ENCODE assay signal across 9 mouse cellular contexts in the genomic region with DNA sequence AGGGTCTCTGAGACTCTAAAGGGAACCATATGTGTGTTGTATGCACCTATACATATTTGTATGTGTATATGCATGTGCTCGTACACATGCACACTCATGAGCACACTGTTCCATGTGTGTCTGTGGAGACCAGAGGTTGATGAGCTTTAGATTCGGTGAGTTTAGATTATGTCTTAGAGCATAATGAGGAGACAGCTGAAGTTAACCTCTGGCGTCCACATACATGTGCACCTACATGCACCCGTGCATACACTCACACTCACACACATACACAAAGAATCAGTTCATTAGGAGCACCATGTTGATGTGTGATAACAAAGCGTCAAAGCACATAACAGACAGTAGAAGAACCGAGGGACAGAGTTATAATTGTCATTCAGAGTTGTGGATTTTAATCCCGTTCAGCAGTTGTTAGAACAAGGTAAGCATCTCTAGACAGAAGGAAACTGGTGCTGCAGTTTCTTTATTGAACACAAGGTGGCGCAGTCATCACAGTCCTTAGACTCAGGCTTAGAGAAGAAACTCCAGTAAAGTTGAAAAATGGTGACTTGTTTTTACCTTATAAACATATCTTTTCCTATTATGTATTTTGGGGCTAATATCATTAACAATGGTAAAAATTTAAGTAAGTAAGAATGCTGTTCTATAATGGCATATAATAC. TPM values are rescaled to one million over a fixed set of nuclear protein-coding genes. Genes with fewer than 3 reads are reported as not detected.
A peak's percentile ranks its signal among the peaks of the same experiment; 100 is the strongest.
DNase-seq lines count a peak whose midpoint lies in the region; ATAC-seq lines count a peak whose summit lies in the region.
"Had no signal": no experiment of that assay in that cellular context is flagged by ENCODE, and none has a peak within 500 bp of the region (broad histone marks: within the 10 kb centered on the region; RNA-seq: fewer than 3 reads in every experiment).

No protein-coding gene starts in this region.

- no peaks in the 10 kb centered on the region for H3K27me3 ChIP-seq in heart, embryonic 10.5 days (ENCODE audit: insufficient read depth, poor library complexity, severe bottlenecking)
- no peaks in the 10 kb centered on the region for H3K27me3 ChIP-seq in forebrain, embryonic 15.5 days
- no peaks in the 10 kb centered on the region for H3K27me3 ChIP-seq in midbrain, embryonic 13.5 days

- ATAC-seq in forebrain, embryonic 15.5 days (replicated peaks), result peak; percentile 73
- ATAC-seq in midbrain, embryonic 13.5 days, result peak; percentile 74

- H3K27ac ChIP-seq in heart, embryonic 10.5 days, result no peak overlapping the region
- H3K27ac ChIP-seq in forebrain, embryonic 15.5 days (replicated peaks), result no peak overlapping the region
- no peak overlapping the region for H3K27ac ChIP-seq in midbrain, embryonic 13.5 days
- H3K27ac ChIP-seq: macrophage had no signal

- no peak overlapping the region for H3K9ac ChIP-seq in forebrain, embryonic 15.5 days (replicated peaks)
- no peak overlapping the region for H3K9ac ChIP-seq in midbrain, embryonic 13.5 days (replicated peaks)

- no peak overlapping the region for H3K4me3 ChIP-seq in heart, embryonic 10.5 days
- H3K4me3 ChIP-seq in forebrain, embryonic 15.5 days, result no peak overlapping the region
- no peak overlapping the region for H3K4me3 ChIP-seq in midbrain, embryonic 13.5 days (replicated peaks)

- intact Hi-C loops in heart, postnatal 10 days (cut with DNase I), result loop anchor here (2.0 to 5.0 kb wide), 2 partner anchors 115 to 221 kb away; a partner anchor contains a TSS
- intact Hi-C loops in left cerebral cortex, postnatal 36 days (cut with DNase I), result loop anchor here (1.0 to 10.0 kb wide), 2 partner anchors 221 to 433 kb away; no protein-coding TSS in a partner anchor

- no peaks in the 10 kb centered on the region for H3K36me3 ChIP-seq in heart, embryonic 10.5 days
- peaks cover 7% of the 10 kb centered on the region for H3K36me3 ChIP-seq in forebrain, embryonic 15.5 days
- H3K36me3 ChIP-seq in midbrain, embryonic 13.5 days, result peaks cover 11% of the 10 kb centered on the region

- H3K9me3 ChIP-seq in heart, embryonic 10.5 days, result no peaks in the 10 kb centered on the region
- H3K9me3 ChIP-seq in forebrain, embryonic 15.5 days, result no peaks in the 10 kb centered on the region
- no peaks in the 10 kb centered on the region for H3K9me3 ChIP-seq in midbrain, embryonic 13.5 days

- peak; percentile 60 to 68 for DNase-seq in heart, postnatal 10 days
- DNase-seq in heart, embryonic 10.5 days (ENCODE audit: low spot score), result no peak
- DNase-seq in c-Kit-positive CD71-negative TER-119-negative erythroid progenitor cells, embryonic 14.5 days (ENCODE audit: low read depth), result peak; percentile 62
- peak; percentile 15 for DNase-seq in kidney, adult 11 months
- peak; percentile 50 to 64 for DNase-seq in left cerebral cortex, postnatal 36 days (ENCODE audit: low spot score in 2 of 2)
- DNase-seq in spleen, postnatal 36 days (ENCODE audit: low spot score in 2 of 2), result peak; percentile 29 to 33

- H3K4me1 ChIP-seq in heart, embryonic 10.5 days, result peaks cover 4% of the 10 kb centered on the region; the same call in 1 of the 2 replicates
- peaks cover 12% of the 10 kb centered on the region for H3K4me1 ChIP-seq in forebrain, embryonic 15.5 days
- peaks cover 23% of the 10 kb centered on the region for H3K4me1 ChIP-seq in midbrain, embryonic 13.5 days (replicated peaks)

- WGBS in heart, embryonic 10.5 days, result 44% methylated on average over 8 of the region's 8 CpGs
- 43% methylated on average over 8 of the region's 8 CpGs for WGBS in forebrain, embryonic 15.5 days
- WGBS in midbrain, embryonic 13.5 days, result 44% methylated on average over 8 of the region's 8 CpGs

- no peak overlapping the region for H3K4me2 ChIP-seq in forebrain, embryonic 15.5 days (replicated peaks)
- H3K4me2 ChIP-seq in midbrain, embryonic 13.5 days (replicated peaks), result no peak overlapping the region

RNA-seq across cellular contexts. Expression of a gene that starts 5.7 kb away (rescaled TPM):
- total RNA-seq in heart, postnatal 10 days (2021), result 10 to 100 TPM; 27.2 to 29.3 TPM
- 54.6 and 59.1 TPM in 2 replicates for polyA plus RNA-seq in heart, embryonic 10.5 days (2016; fragmentation: Nextera tagmentation; extraction: Ambion mirVana)
- polyA plus RNA-seq in forebrain, embryonic 15.5 days (2015; fragmentation: Nextera tagmentation; extraction: Ambion mirVana), result 70.3 and 76.9 TPM in 2 replicates
- total RNA-seq in left cerebral cortex, postnatal 36 days (2021), result 10 to 100 TPM; 35.0 to 43.2 TPM
- 87.4 and 89.5 TPM in 2 replicates for polyA plus RNA-seq in midbrain, embryonic 13.5 days (2015; fragmentation: Nextera tagmentation; extraction: Ambion mirVana)

RNA-seq across cellular contexts. Expression of a gene that starts 12.2 kb away (rescaled TPM):
- not detected for total RNA-seq in heart, postnatal 10 days (2021)
- polyA plus RNA-seq in heart, embryonic 10.5 days (2016; fragmentation: Nextera tagmentation; extraction: Ambion mirVana), result 0.29 and 0.32 TPM in 2 replicates
- 5.8 and 6.8 TPM in 2 replicates for polyA plus RNA-seq in forebrain, embryonic 15.5 days (2015; fragmentation: Nextera tagmentation; extraction: Ambion mirVana)
- 1 to 10 TPM; 9.0 TPM for total RNA-seq in left cerebral cortex, postnatal 36 days (2021)
- polyA plus RNA-seq in midbrain, embryonic 13.5 days (2015; fragmentation: Nextera tagmentation; extraction: Ambion mirVana), result 6.2 and 6.4 TPM in 2 replicates
- polyA plus RNA-seq: macrophage had no signal
